Mouse (Mus musculus) erythroblast, embryonic 14.5 days (primary cell): ENCODE results near the gene Dok3.

ENCODE experiments used
- GATA1 ChIP-seq: IDR thresholded peaks from 2 replicates; pipeline ENCODE4 v1.6.1; 2012; ENCODE audit warnings: low read length, inconsistent platforms, mixed read lengths
- TAL1 ChIP-seq: IDR thresholded peaks from 3 replicates; pipeline ENCODE4 v1.6.1; 2012; ENCODE audit warnings: low read length, inconsistent platforms, mixed read lengths

- TF ChIP-seq TAL1 = no peak
- no peak for TF ChIP-seq GATA1
Observed at GRCm38 (mm10) chr13:55557499-55557898, 28.4 kb upstream of the Dok3 start.
